Mouse (Mus musculus) embryo, embryonic 10.5 days (tissue): ENCODE measurements around the gene Brms1.

Experiments used
- DNase-seq: peaks from one replicate; pipeline ENCODE4 v3.0.0-alpha.2; 2015; ENCODE audit warnings: low spot score

Brms1 gene

GRCm38 (mm10) chr19:5039301-5040114 lies 1.6 kb upstream of the Brms1 start:
- peak; percentile 35 for DNase-seq

- DNase-seq: no peak
Observed at GRCm38 (mm10) chr19:5041588-5041987, 434 bp downstream of the Brms1 start.

GRCm38 (mm10) chr19:5045531-5045930 lies 4.4 kb downstream of the Brms1 start:
- DNase-seq: no peak

- DNase-seq: no peak
Observed at GRCm38 (mm10) chr19:5048138-5049056, 7.2 kb downstream of the Brms1 start.

GRCm38 (mm10) chr19:5049325-5049724 lies 8.2 kb downstream of the Brms1 start:
- DNase-seq: no peak

- peak; percentile 77 for DNase-seq
Observed at GRCm38 (mm10) chr19:5050047-5050905, 9.1 kb downstream of the Brms1 start, which contains the start of gene Rin1. TSS of gene Rin1 (plus strand) at chr19:5050481.

GRCm38 (mm10) chr19:5051031-5051430 lies 9.9 kb downstream of the Brms1 start:
- DNase-seq: no peak

GRCm38 (mm10) chr19:5051515-5051914 lies 10.4 kb downstream of the Brms1 start:
- no peak for DNase-seq

GRCm38 (mm10) chr19:5052166-5052822 lies 11.1 kb downstream of the Brms1 start:
- DNase-seq: no peak

- DNase-seq: no peak
Observed at GRCm38 (mm10) chr19:5052853-5053252, 11.7 kb downstream of the Brms1 start.

- DNase-seq: peak; percentile 68
Observed at GRCm38 (mm10) chr19:5053909-5054308, 12.8 kb downstream of the Brms1 start.

GRCm38 (mm10) chr19:5056251-5056650 lies 15.1 kb downstream of the Brms1 start:
- DNase-seq: peak; percentile 89

- DNase-seq: no peak
Observed at GRCm38 (mm10) chr19:5057876-5058775, 17.0 kb downstream of the Brms1 start.

GRCm38 (mm10) chr19:5058801-5059771 lies 17.9 kb downstream of the Brms1 start:
- peak; percentile 67 for DNase-seq

GRCm38 (mm10) chr19:5060365-5061330 lies 19.5 kb downstream of the Brms1 start:
- DNase-seq: no peak

GRCm38 (mm10) chr19:5062041-5062440 lies 20.9 kb downstream of the Brms1 start:
- no peak for DNase-seq

GRCm38 (mm10) chr19:5062446-5062845 lies 21.3 kb downstream of the Brms1 start:
- DNase-seq: no peak

- no peak for DNase-seq
Observed at GRCm38 (mm10) chr19:5065104-5065503, 23.9 kb downstream of the Brms1 start.
